Mouse (Mus musculus): ENCODE data around the gene Smyd3. TPM values are rescaled to one million over a fixed set of nuclear protein-coding genes. Genes with fewer than 3 reads are reported as not detected.

Smyd3 gene
- polyA plus RNA-seq, 1 experiment = 9.6 TPM

DNA sequence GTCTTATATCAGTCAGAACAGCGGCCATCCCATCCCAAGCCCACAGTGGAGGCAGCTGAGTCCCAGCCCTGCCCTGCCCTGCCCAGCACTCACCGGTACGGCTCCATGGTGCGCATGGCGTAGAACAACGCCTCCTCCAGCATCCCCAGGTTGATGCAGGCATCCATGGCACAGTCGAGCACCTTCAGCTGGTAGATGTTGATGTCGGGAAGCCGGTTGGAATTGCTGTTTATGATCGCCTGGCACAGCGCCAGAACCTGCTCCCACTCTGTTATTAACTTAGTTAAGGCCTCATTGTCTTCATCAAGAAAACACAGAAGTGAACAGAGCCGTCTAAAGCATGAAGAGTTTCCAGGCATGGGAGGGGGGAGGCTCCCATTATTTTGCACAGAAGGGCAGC is 474.2 kb downstream of the Smyd3 start:
- Histone ChIP-seq H3K4me1 (replicated peaks; ENCODE audit: control insufficient read depth, insufficient read depth, low read length) (no peaks in the 10 kb centered on the region), H3K27me3 (ENCODE audit: control insufficient read depth, insufficient read depth, low read length) (no peaks in the 10 kb centered on the region), H3K36me3 (ENCODE audit: control insufficient read depth, insufficient read depth, low read length) (no peaks in the 10 kb centered on the region), H3K27ac (ENCODE audit: control insufficient read depth, insufficient read depth, low read length) (no peak overlapping the region), H3K4me3 (ENCODE audit: control insufficient read depth, insufficient read depth, low read length) (no peak overlapping the region)
- DNase-seq = no peak
- TF ChIP-seq POLR2A (IDR thresholded peaks at IDR 0.05; ENCODE audit: control insufficient read depth, extremely low read depth, insufficient read depth, low read length, poor library complexity) = no peak
- TF ChIP-seq CTCF (IDR thresholded peaks at IDR 0.05; ENCODE audit: borderline replicate concordance, control insufficient read depth, extremely low read depth, insufficient read depth, low read length, poor library complexity) = no peak
- 94% methylated on average over 12 of the region's 12 CpGs for WGBS

DNA sequence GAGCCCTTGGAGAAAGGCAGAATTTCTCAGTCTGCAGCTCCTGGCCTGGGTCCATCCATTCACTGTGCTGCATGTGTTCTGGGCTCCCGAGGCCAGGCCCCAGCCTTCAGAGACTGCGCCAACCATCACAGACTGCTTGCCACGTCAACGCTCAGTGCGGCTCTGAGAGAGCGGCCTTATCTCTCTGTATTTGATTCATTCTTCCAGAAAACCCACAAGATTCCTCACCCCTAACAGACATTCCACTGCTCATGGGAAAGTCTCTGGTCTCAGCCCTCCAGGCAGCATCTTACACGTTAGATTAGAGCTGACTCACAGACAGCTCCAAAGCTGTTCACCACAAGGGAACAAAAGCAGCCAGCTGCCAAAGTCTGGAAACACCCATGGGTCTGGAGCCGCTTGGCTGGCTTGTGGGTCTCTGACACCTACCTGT is 475.9 kb downstream of the Smyd3 start:
- no peak for TF ChIP-seq CTCF (IDR thresholded peaks at IDR 0.05; ENCODE audit: borderline replicate concordance, control insufficient read depth, extremely low read depth, insufficient read depth, low read length, poor library complexity)
- no peak for TF ChIP-seq POLR2A (IDR thresholded peaks at IDR 0.05; ENCODE audit: control insufficient read depth, extremely low read depth, insufficient read depth, low read length, poor library complexity)

DNA sequence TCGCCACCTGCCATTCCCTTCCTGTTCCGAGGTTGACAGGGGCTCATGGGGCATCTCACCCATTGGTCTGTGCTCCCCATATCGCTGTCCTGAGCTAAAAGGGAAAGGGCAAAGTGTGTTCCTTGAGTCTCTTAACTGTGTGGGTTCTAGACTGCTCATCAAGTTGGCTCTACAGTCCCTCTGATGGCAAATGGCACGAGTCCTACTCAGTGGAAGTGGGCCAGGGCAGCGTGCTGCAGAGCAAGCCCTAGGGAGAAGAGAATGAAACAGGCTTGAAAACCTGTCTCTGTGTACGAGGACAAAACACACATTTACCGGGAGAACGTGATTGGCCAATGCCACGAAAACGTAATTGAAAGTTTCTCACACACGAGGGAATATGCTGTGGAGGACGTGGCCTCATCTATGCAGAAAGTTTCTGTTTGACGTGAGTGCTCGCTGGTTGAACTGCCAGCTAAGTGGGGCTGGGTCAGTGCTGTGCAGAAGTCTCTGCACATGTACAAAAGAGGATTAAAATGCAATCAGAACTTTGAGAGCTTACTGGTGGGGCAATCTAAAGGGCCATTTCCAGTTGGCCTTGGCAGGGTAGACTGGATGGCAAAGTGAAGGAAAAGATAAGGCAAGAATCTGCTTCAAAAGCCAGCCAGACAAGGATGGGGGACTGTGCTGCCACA is 476.5 kb downstream of the Smyd3 start:
- TF ChIP-seq POLR2A (IDR thresholded peaks at IDR 0.05; ENCODE audit: control insufficient read depth, extremely low read depth, insufficient read depth, low read length, poor library complexity) (no peak), CTCF (IDR thresholded peaks at IDR 0.05; ENCODE audit: borderline replicate concordance, control insufficient read depth, extremely low read depth, insufficient read depth, low read length, poor library complexity) (no peak)
- 96% methylated on average over 14 of the region's 14 CpGs for WGBS
- no peaks in the 10 kb centered on the region for H3K36me3 ChIP-seq (ENCODE audit: control insufficient read depth, insufficient read depth, low read length)
- DNase-seq = no peak
- H3K4me3 ChIP-seq (ENCODE audit: control insufficient read depth, insufficient read depth, low read length) = no peak overlapping the region
- no peak overlapping the region for H3K27ac ChIP-seq (ENCODE audit: control insufficient read depth, insufficient read depth, low read length)
- H3K27me3 ChIP-seq (ENCODE audit: control insufficient read depth, insufficient read depth, low read length) = no peaks in the 10 kb centered on the region
- H3K4me1 ChIP-seq (replicated peaks; ENCODE audit: control insufficient read depth, insufficient read depth, low read length) = no peaks in the 10 kb centered on the region

More for the DNA sequence above, 475.9 kb downstream of the Smyd3 start:
- 94% methylated on average over 8 of the region's 8 CpGs for WGBS
- Histone ChIP-seq H3K27me3 (ENCODE audit: control insufficient read depth, insufficient read depth, low read length) (no peaks in the 10 kb centered on the region), H3K4me3 (ENCODE audit: control insufficient read depth, insufficient read depth, low read length) (no peak overlapping the region), H3K36me3 (ENCODE audit: control insufficient read depth, insufficient read depth, low read length) (no peaks in the 10 kb centered on the region), H3K4me1 (replicated peaks; ENCODE audit: control insufficient read depth, insufficient read depth, low read length) (no peaks in the 10 kb centered on the region), H3K27ac (ENCODE audit: control insufficient read depth, insufficient read depth, low read length) (no peak overlapping the region)
- no peak for DNase-seq

DNA sequence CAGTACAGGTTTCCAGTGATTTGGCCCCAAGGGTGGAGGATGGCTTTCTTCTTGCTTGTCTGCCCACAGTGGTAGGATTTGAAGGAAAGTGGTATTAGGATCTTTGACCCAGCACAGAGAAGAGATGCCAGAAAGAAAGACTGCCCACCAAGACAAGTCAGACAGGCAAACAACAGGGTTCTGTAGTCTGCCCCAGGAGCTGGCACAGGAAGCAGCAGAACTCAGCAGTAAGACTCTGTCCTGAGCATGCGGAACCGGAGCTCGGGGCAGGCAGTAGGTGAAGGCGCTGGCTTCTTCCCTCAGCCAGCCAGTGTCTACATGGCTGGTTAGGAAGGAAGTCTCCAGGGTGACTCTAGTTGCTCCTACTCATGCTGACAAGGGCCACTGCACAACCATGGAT is 479.0 kb downstream of the Smyd3 start:
- H3K4me1 ChIP-seq (replicated peaks; ENCODE audit: control insufficient read depth, insufficient read depth, low read length) = no peaks in the 10 kb centered on the region
- no peaks in the 10 kb centered on the region for H3K27me3 ChIP-seq (ENCODE audit: control insufficient read depth, insufficient read depth, low read length)
- H3K4me3 ChIP-seq (ENCODE audit: control insufficient read depth, insufficient read depth, low read length) = no peak overlapping the region
- TF ChIP-seq CTCF (IDR thresholded peaks at IDR 0.05; ENCODE audit: borderline replicate concordance, control insufficient read depth, extremely low read depth, insufficient read depth, low read length, poor library complexity) (no peak), POLR2A (IDR thresholded peaks at IDR 0.05; ENCODE audit: control insufficient read depth, extremely low read depth, insufficient read depth, low read length, poor library complexity) (no peak)
- H3K27ac ChIP-seq (ENCODE audit: control insufficient read depth, insufficient read depth, low read length) = no peak overlapping the region
- H3K36me3 ChIP-seq (ENCODE audit: control insufficient read depth, insufficient read depth, low read length) = no peaks in the 10 kb centered on the region
- WGBS = 98% methylated on average over 4 of the region's 4 CpGs
- DNase-seq = no peak

DNA sequence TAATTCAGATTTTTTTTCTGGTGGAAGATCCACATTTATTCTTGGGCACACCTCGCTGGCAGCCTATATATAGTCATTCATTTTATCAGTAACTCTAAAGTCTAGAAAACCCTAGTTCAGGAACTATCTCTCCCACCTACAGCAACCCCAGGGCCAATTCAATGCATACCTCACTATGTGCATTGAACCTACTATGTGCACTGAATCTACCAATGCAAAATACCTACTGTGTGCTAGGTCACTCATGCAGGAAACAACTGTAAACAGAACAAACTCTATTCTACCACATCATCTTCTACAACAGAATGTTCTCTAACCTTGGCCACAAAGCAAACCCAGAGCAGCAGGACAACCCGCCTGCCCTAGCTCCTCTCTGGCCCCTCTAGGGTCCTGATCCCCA is 484.9 kb downstream of the Smyd3 start:
- H3K27me3 ChIP-seq (ENCODE audit: control insufficient read depth, insufficient read depth, low read length) = no peaks in the 10 kb centered on the region
- no peak overlapping the region for H3K27ac ChIP-seq (ENCODE audit: control insufficient read depth, insufficient read depth, low read length)
- H3K36me3 ChIP-seq (ENCODE audit: control insufficient read depth, insufficient read depth, low read length) = no peaks in the 10 kb centered on the region
- no peaks in the 10 kb centered on the region for H3K4me1 ChIP-seq (replicated peaks; ENCODE audit: control insufficient read depth, insufficient read depth, low read length)
- WGBS = 96% methylated on average over 2 of the region's 2 CpGs
- TF ChIP-seq CTCF (IDR thresholded peaks at IDR 0.05; ENCODE audit: borderline replicate concordance, control insufficient read depth, extremely low read depth, insufficient read depth, low read length, poor library complexity) (no peak), POLR2A (IDR thresholded peaks at IDR 0.05; ENCODE audit: control insufficient read depth, extremely low read depth, insufficient read depth, low read length, poor library complexity) (no peak)
- no peak overlapping the region for H3K4me3 ChIP-seq (ENCODE audit: control insufficient read depth, insufficient read depth, low read length)
- no peak for DNase-seq

DNA sequence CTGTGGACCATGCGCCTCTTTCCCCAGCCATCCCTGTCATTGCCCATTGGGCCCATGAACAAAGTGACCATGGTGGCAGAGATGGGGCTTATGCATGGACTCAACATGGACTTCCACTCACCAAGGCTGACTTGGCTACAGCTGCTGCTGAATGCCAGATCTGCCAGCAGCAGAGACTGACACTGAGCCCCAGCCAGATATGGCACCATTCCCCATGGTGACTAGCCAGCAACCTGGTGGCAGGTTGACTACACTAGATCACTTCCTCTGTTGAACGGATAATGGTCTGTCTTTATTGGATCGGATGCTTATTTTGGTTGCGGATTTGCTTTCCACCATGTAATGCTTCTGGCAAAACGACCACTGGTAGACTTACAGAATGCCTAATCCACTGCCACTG is 486.3 kb downstream of the Smyd3 start:
- H3K27ac ChIP-seq (ENCODE audit: control insufficient read depth, insufficient read depth, low read length) = no peak overlapping the region
- WGBS = 96% methylated on average over 5 of the region's 5 CpGs
- no peak for DNase-seq
- no peaks in the 10 kb centered on the region for H3K4me1 ChIP-seq (replicated peaks; ENCODE audit: control insufficient read depth, insufficient read depth, low read length)
- TF ChIP-seq POLR2A (IDR thresholded peaks at IDR 0.05; ENCODE audit: control insufficient read depth, extremely low read depth, insufficient read depth, low read length, poor library complexity) (no peak), CTCF (IDR thresholded peaks at IDR 0.05; ENCODE audit: borderline replicate concordance, control insufficient read depth, extremely low read depth, insufficient read depth, low read length, poor library complexity) (no peak)
- no peaks in the 10 kb centered on the region for H3K36me3 ChIP-seq (ENCODE audit: control insufficient read depth, insufficient read depth, low read length)
- H3K27me3 ChIP-seq (ENCODE audit: control insufficient read depth, insufficient read depth, low read length) = no peaks in the 10 kb centered on the region
- no peak overlapping the region for H3K4me3 ChIP-seq (ENCODE audit: control insufficient read depth, insufficient read depth, low read length)

DNA sequence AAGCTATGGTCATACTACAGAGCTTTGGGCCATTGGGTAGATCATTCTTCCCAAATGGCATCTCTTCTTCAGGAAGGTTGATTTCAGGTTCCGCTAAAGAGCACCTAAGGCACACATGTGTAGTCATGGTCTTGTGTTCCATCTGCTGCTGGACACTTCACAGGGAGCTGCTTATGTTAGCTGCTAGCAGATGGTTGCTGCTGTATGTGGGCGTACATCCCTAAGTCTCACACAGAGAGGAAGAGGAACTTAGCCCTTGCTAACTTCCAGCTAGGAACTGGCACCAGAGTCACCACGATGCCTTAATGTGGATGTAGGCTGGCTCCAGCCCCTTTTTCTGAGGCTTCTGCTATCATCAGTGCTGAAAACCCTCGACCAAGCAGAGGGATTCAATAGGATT is 491.2 kb downstream of the Smyd3 start:
- no peak for TF ChIP-seq CTCF (IDR thresholded peaks at IDR 0.05; ENCODE audit: borderline replicate concordance, control insufficient read depth, extremely low read depth, insufficient read depth, low read length, poor library complexity)
- no peak for TF ChIP-seq POLR2A (IDR thresholded peaks at IDR 0.05; ENCODE audit: control insufficient read depth, extremely low read depth, insufficient read depth, low read length, poor library complexity)
- Histone ChIP-seq H3K27ac (ENCODE audit: control insufficient read depth, insufficient read depth, low read length) (no peak overlapping the region), H3K36me3 (ENCODE audit: control insufficient read depth, insufficient read depth, low read length) (no peaks in the 10 kb centered on the region), H3K4me3 (ENCODE audit: control insufficient read depth, insufficient read depth, low read length) (no peak overlapping the region), H3K27me3 (ENCODE audit: control insufficient read depth, insufficient read depth, low read length) (no peaks in the 10 kb centered on the region), H3K4me1 (replicated peaks; ENCODE audit: control insufficient read depth, insufficient read depth, low read length) (no peaks in the 10 kb centered on the region)
- 92% methylated on average over 4 of the region's 4 CpGs for WGBS
- DNase-seq = no peak

Data from thymus, adult 2 months (tissue).